Mouse (Mus musculus) heart, postnatal 14 days (tissue): ENCODE data around the gene Glt1d1. TPM values are rescaled to one million over a fixed set of nuclear protein-coding genes. Genes with fewer than 3 reads are reported as not detected.

Experiments
- total RNA-seq, 2 experiments: library from RNA; stranded (reverse); gene quantifications; 2 replicates each; pipeline ENCODE4 v1.2.3; 2021

Gene Glt1d1
- total RNA-seq, 2 experiments from 2014 or later = not detected

Other genes with a start within 250 kb of the Glt1d1 start
- gene Slc15a4, start 635 bp downstream of the Glt1d1 start, total RNA-seq = 10 to 100 TPM; 11.1 to 15.5 TPM